Mouse (Mus musculus): ENCODE results near the gene D17H6S53E. TPM values are rescaled to one million over a fixed set of nuclear protein-coding genes. Genes with fewer than 3 reads are reported as not detected.

The D17H6S53E gene
- polyA plus RNA-seq (2012; ENCODE audit: insufficient read depth, low replicate concordance), result 3.2 and 6.1 TPM in 2 replicates

DNA sequence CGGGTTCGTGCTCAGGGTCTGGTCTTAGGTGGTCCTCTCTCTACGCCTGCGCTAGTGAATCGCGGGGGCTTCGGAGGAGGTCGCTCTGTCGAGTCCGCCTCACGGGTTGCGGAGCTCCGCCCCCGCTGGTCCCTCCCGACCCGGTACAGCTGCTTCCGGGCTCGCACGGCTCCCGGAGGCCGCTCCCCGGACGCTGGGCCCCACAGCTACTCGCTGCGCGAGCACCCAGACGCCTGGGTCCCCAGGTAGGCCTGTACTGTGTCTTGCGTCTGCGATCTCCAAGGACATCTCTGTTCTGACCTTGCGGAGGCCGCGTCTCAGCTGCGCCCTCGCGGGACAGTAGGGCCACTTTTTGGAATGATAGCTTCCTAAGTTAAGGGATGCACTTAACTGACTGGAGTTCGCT, at the start of gene D17H6S53E:
D17H6S53E (plus strand) TSS at position 168 of the 406 bp plus-strand sequence.
- no peaks in the 10 kb centered on the region for H3K27me3 ChIP-seq (replicated peaks)
- no peaks in the 10 kb centered on the region for H3K9me3 ChIP-seq
- H3K4me3 ChIP-seq (replicated peaks), result peak within 1 kb of the TSS; percentile 96
- peaks cover 74% of the 10 kb centered on the region for H3K4me1 ChIP-seq
- no peak for TF ChIP-seq GATA1 (IDR thresholded peaks at IDR 0.05; ENCODE audit: borderline replicate concordance, low read length)
- no peak; the same call in 1 of the 2 replicates for TF ChIP-seq FLI1 (IDR thresholded peaks at IDR 0.05; ENCODE audit: low read length)
- H3K36me3 ChIP-seq (replicated peaks; ENCODE audit: low read length), result peaks cover 56% of the 10 kb centered on the region

- TF ChIP-seq FLI1 (IDR thresholded peaks at IDR 0.05; ENCODE audit: low read length) (no peak), GATA1 (IDR thresholded peaks at IDR 0.05; ENCODE audit: borderline replicate concordance, low read length) (no peak)
- 0 out of 2 replicates have a peak, but pooled peaks cover 3% of the 10 kb centered on the region for H3K9me3 ChIP-seq
- H3K4me3 ChIP-seq (replicated peaks), result peak within 1 kb of the TSS; percentile 86
- peaks cover 78% of the 10 kb centered on the region for H3K36me3 ChIP-seq (replicated peaks; ENCODE audit: low read length)
- H3K27me3 ChIP-seq (replicated peaks), result no peaks in the 10 kb centered on the region
- H3K4me1 ChIP-seq, result peaks cover 91% of the 10 kb centered on the region
Measured at GRCm38 (mm10) chr17:35076507-35077176, 49.5 kb upstream of the D17H6S53E start, which contains the start of gene Ly6g6e. Ly6g6e (plus strand) TSS chr17:35076902.

DNA sequence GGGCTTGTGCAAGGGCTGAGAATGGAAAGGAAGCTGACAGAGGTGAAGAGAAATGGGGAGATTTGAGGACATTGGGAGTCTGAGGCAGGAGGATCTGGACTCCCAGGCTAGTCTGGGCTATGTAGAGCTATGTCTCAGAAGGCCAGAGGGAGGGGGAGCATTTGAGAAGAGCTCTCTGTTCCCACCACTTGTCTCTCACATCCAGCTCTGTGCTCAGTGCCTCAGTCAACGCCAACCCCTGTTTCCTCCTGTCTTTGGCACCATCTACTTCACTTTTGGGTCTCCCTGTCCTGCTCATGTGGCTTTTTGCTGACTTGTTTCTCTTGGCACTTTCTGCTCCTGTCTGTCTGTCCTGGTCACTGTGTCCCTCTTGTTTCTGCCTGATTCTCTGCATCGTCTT, 48.9 kb upstream of the D17H6S53E start:
- H3K27me3 ChIP-seq (replicated peaks), result no peaks in the 10 kb centered on the region
- peaks cover 77% of the 10 kb centered on the region for H3K36me3 ChIP-seq (replicated peaks; ENCODE audit: low read length)
- TF ChIP-seq GATA1 (IDR thresholded peaks at IDR 0.05; ENCODE audit: borderline replicate concordance, low read length) (no peak), FLI1 (IDR thresholded peaks at IDR 0.05; ENCODE audit: low read length) (no peak)
- 0 out of 2 replicates have a peak, but pooled peaks cover 3% of the 10 kb centered on the region for H3K9me3 ChIP-seq
- H3K4me1 ChIP-seq, result peaks cover 91% of the 10 kb centered on the region
- H3K4me3 ChIP-seq (replicated peaks), result peak overlapping the region; percentile 66

DNA sequence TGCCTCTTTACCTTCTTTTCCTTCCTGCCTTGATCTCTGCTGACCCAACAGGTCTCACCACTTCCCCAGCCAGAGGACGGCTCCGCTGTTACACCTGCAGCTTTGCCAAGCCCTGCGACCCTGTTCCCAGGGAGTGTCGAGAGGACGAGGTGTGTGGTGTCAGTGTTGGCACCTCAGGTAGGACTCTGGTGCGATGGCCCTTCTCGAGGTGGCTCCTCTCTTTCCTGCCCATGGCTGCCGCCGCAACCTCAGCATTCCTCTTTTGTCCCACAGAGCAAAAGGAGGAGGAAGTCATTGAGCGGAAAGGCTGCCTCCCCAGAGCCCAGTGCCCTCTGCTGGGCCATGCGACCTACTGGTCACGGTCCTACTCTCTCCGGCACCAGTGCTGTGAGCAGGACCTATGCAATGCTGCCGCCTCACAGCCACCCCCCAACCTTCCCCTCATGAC, 48.4 kb upstream of the D17H6S53E start, which contains the start of gene Ly6g6d:
Ly6g6d (minus strand) TSS at position 280 of the 448 bp plus-strand sequence.
- H3K4me3 ChIP-seq (replicated peaks), result peak within 1 kb of the TSS; percentile 86
- no peak for TF ChIP-seq FLI1 (IDR thresholded peaks at IDR 0.05; ENCODE audit: low read length)
- no peak for TF ChIP-seq GATA1 (IDR thresholded peaks at IDR 0.05; ENCODE audit: borderline replicate concordance, low read length)
- H3K4me1 ChIP-seq, result peaks cover 90% of the 10 kb centered on the region

GRCm38 (mm10) chr17:35079778-35080177, 46.4 kb upstream of the D17H6S53E start:
- H3K36me3 ChIP-seq (replicated peaks; ENCODE audit: low read length), result peaks cover 81% of the 10 kb centered on the region
- peak overlapping the region; percentile 48 for H3K4me3 ChIP-seq (replicated peaks)
- no peak for TF ChIP-seq FLI1 (IDR thresholded peaks at IDR 0.05; ENCODE audit: low read length)
- no peak for TF ChIP-seq GATA1 (IDR thresholded peaks at IDR 0.05; ENCODE audit: borderline replicate concordance, low read length)
- peaks cover 96% of the 10 kb centered on the region for H3K4me1 ChIP-seq
- H3K9me3 ChIP-seq, result 0 out of 2 replicates have a peak, but pooled peaks cover 3% of the 10 kb centered on the region
- H3K27me3 ChIP-seq (replicated peaks), result no peaks in the 10 kb centered on the region

More for the DNA sequence above, 48.4 kb upstream of the D17H6S53E start, which contains the start of gene Ly6g6d:
- Histone ChIP-seq H3K36me3 (replicated peaks; ENCODE audit: low read length) (peaks cover 75% of the 10 kb centered on the region), H3K9me3 (0 out of 2 replicates have a peak, but pooled peaks cover 3% of the 10 kb centered on the region), H3K27me3 (replicated peaks) (no peaks in the 10 kb centered on the region)

DNA sequence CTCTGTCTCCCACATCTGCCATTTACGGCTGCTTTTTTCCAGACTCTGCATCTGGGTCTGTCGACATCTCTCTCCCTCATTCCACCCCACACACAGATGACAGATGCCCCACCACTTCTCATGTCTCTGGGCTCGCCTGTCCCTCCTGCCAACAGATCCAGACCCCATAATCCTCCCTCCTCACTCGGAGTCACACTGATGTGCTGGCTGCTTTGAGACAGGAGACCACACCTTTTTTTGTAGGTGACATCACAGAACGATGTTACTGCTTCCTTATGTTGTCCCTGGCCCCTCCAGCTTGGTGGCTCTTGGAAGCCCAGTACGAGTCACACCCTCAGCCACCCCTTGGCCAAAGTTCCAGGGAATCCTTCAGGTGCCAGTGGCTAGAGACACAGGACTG, 45.9 kb upstream of the D17H6S53E start:
- Histone ChIP-seq H3K27me3 (replicated peaks) (no peaks in the 10 kb centered on the region), H3K9me3 (0 out of 2 replicates have a peak, but pooled peaks cover 3% of the 10 kb centered on the region), H3K4me1 (peaks cover 96% of the 10 kb centered on the region), H3K36me3 (replicated peaks; ENCODE audit: low read length) (peaks cover 79% of the 10 kb centered on the region), H3K4me3 (replicated peaks) (peak overlapping the region; percentile 48)
- no peak for TF ChIP-seq FLI1 (IDR thresholded peaks at IDR 0.05; ENCODE audit: low read length)
- TF ChIP-seq GATA1 (IDR thresholded peaks at IDR 0.05; ENCODE audit: borderline replicate concordance, low read length), result no peak

DNA sequence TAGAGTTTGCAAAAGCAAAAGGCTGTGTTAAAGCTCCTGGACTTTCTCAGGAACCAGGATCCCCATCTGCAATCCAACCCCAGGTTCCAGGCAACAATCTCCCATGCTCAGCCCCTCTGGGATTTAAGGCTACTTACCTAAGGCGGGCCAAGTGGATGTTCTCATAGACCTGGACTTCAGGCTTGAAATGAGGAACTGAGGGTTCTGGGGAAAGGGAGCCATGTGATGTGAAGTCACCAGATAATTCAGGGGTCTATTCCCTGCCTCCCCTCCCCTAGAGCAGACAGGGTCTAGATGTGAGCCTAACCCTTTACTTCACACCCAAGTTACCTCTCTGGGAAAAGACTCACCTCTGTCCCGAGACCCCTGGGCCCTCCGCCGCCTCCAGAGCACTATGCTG, 45.5 kb upstream of the D17H6S53E start:
- TF ChIP-seq GATA1 (IDR thresholded peaks at IDR 0.05; ENCODE audit: borderline replicate concordance, low read length) (no peak), FLI1 (IDR thresholded peaks at IDR 0.05; ENCODE audit: low read length) (no peak)
- H3K27me3 ChIP-seq (replicated peaks), result no peaks in the 10 kb centered on the region
- peaks cover 77% of the 10 kb centered on the region for H3K36me3 ChIP-seq (replicated peaks; ENCODE audit: low read length)
- no peaks in the 10 kb centered on the region for H3K9me3 ChIP-seq
- peak overlapping the region; percentile 80 for H3K4me3 ChIP-seq (replicated peaks)
- H3K4me1 ChIP-seq, result peaks cover 98% of the 10 kb centered on the region

DNA sequence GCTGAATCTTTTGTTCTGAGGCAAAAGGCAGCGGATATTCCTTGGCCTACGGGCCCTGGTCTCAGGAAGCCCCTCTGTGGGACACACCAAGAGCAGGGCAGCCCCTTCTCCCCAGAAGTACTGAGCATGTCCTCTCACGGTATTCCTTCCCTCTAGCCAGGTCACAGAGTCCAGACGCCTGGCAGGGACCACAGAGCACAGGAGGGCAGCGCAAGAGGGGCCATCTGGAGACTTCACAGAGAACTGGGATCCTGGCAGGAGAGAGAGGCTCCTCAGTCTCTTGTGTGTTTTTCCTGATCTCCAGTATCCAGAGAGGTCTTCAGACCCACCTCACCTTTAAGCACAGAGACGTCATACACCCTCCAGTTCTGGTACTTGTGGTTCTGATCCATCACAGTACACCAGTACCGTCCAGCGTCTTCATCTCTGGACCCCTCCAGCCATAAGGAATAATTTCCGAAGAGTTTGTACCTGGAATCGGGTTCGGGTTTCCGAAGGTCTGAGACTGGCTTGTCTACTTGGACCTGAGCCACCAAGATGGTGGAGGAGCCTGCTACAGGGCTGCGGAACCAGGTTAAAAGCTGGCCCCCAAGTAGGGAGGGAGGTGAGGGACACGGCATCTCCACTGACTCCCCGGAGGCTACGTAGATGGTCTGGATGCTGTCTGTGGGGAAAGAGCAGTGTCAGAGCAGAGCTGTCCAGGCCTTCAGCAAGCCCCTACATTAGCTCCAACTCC, 43.2 kb upstream of the D17H6S53E start:
- Histone ChIP-seq H3K4me1 (peaks cover 95% of the 10 kb centered on the region), H3K36me3 (replicated peaks; ENCODE audit: low read length) (peaks cover 60% of the 10 kb centered on the region), H3K27me3 (replicated peaks) (no peaks in the 10 kb centered on the region), H3K4me3 (replicated peaks) (peak overlapping the region; percentile 93), H3K9me3 (no peaks in the 10 kb centered on the region)
- TF ChIP-seq FLI1 (IDR thresholded peaks at IDR 0.05; ENCODE audit: low read length), result no peak
- no peak for TF ChIP-seq GATA1 (IDR thresholded peaks at IDR 0.05; ENCODE audit: borderline replicate concordance, low read length)

GRCm38 (mm10) chr17:35083929-35084497, 42.2 kb upstream of the D17H6S53E start:
- TF ChIP-seq GATA1 (IDR thresholded peaks at IDR 0.05; ENCODE audit: borderline replicate concordance, low read length), result no peak
- TF ChIP-seq FLI1 (IDR thresholded peaks at IDR 0.05; ENCODE audit: low read length), result no peak
- Histone ChIP-seq H3K27me3 (replicated peaks) (no peaks in the 10 kb centered on the region), H3K36me3 (replicated peaks; ENCODE audit: low read length) (peaks cover 50% of the 10 kb centered on the region), H3K4me1 (peaks cover 87% of the 10 kb centered on the region), H3K4me3 (replicated peaks) (peak overlapping the region; percentile 93), H3K9me3 (no peaks in the 10 kb centered on the region)
